Mouse (Mus musculus) liver, adult 2 months (tissue): Measurements from ENCODE around the gene Evx2.

Source experiments
- CTCF ChIP-seq: fragments of 200-500 bp; IDR thresholded peaks from 2 replicates; pipeline ENCODE4 v1.5.1; 2011; ENCODE audit warnings: low read depth, low read length, control low read depth
- POLR2A ChIP-seq: fragments of 200-500 bp; IDR thresholded peaks from 2 replicates; pipeline ENCODE4 v1.6.1; 2011; ENCODE audit warnings: low read length, control low read depth; ENCODE audit not compliant: insufficient read depth; ENCODE audit errors: extremely low read depth

DNA sequence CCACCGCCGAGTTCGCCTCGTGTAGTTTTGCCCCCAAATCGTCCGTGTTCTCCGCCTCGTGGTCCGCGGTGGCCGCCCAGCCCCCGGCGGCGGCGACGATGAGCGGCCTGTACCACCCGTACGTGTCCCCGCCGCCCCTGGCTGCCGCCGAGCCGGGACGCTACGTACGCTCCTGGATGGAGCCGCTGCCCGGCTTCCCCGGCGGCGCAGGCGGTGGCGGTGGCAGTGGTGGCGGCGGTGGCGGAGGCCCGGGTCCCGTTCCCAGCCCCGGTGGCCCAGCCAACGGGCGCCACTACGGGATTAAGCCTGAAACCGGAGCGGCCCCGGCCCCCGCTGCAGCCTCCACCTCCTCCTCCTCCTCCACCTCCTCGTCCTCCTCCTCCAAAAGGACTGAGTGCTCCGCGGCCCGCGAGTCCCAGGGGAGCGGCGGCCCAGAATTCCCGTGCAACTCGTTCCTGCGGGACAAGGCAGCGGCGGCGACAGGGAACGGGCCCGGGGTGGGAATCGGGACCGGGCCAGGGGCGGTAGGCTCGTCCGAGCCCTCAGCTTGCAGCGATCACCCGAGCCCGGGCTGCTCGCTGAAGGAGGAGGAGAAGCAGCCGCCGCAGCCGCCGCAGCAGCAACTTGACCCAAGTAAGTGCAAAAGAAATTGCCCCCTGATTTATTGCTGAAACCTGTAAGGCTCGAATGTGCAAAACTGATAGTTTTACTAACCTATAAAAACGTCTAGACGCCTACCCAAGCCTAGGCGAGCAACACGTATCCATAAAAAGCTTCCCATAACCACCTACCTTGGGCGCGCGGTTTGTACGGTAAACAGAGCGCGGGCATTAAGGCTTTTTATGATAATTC, 39.1 kb upstream of the Evx2 start:
- no peak for TF ChIP-seq CTCF
- TF ChIP-seq POLR2A = no peak
